Mouse (Mus musculus) CD4-positive naive resting alpha-beta T cell, adult 76 days (primary cell): ENCODE measurements around the gene Nxf2. TPM values are rescaled to one million over a fixed set of nuclear protein-coding genes. Genes with fewer than 3 reads are reported as not detected.

Source experiments
- total RNA-seq: library from RNA; stranded (reverse); gene quantifications from one replicate; pipeline ENCODE4 v1.2.4, GENCODE M21; 2023

The Nxf2 gene
- total RNA-seq = not detected

DNA sequence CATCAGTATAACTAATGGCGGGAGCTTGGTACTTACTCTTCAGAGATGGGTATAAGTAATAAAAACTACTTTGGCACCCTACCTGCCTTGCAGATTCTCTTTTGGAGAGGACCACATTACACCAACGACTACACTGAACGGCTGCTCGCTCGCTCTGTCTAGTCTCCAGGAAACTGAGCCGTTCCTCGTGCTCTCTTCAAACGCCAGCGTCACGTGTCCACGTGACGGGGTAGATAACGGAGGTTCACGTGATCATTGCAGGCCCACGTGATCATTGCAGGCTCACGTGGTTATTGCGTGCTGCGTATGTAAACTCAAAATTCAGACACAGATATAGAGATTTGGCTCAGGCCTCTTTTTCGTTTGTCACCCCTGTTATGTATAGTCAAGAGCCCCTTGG is at the start of gene Nxf2:
TSS of gene Nxf2 (minus strand) at position 209 of the 400 bp plus-strand sequence.

GRCm38 (mm10) chrX:135008720-135009470 is 44.3 kb upstream of the Nxf2 start, which contains the start of gene Zmat1:
Gene Zmat1 (minus strand): TSS chrX:135009209.

Other genes with a start within 250 kb of the Nxf2 start
- gene Armcx1, start 246.8 kb downstream of the Nxf2 start, total RNA-seq = 5.2 TPM
- gene Armcx6, start 213.3 kb downstream of the Nxf2 start, total RNA-seq = 2.7 TPM
- gene Armcx3, start 208.2 kb downstream of the Nxf2 start, total RNA-seq = 9.4 TPM
- gene Armcx2, start 155.5 kb downstream of the Nxf2 start, total RNA-seq = 20.5 TPM
- 6.6 TPM for gene Zmat1, start 44.5 kb upstream of the Nxf2 start, total RNA-seq
- gene Gm15023, start 212.9 kb upstream of the Nxf2 start, total RNA-seq = not detected
- gene Tceal6, start 245.9 kb upstream of the Nxf2 start, total RNA-seq = not detected